Mouse (Mus musculus) bone marrow macrophage, adult 2 months (primary cell): ENCODE data around the gene Rps16.

Source experiments
- CTCF ChIP-seq: IDR thresholded peaks from 2 replicates; pipeline ENCODE4 v1.5.1; 2012; ENCODE audit warnings: low read depth, mild to moderate bottlenecking, low read length, moderate library complexity
- POLR2A ChIP-seq: IDR thresholded peaks from 2 replicates; pipeline ENCODE4 v1.6.1; 2012; ENCODE audit warnings: mild to moderate bottlenecking, low read depth, low read length, borderline replicate concordance

- TF ChIP-seq CTCF (no peak), POLR2A (no peak)
Observed at GRCm38 (mm10) chr7:28341381-28341780, 9.1 kb upstream of the Rps16 start.
